Mouse (Mus musculus) neutrophil, adult 5-6 weeks (primary cell): Measurements from ENCODE around the gene Rpl31. TPM values are rescaled to one million over a fixed set of nuclear protein-coding genes. Genes with fewer than 3 reads are reported as not detected.

ENCODE experiments used
- ATAC-seq: fragments of 151-379, 151-347 bp; 2 replicates; pipeline ENCODE4 v1.8.0; 2017; ENCODE audit warnings: mild to moderate bottlenecking, moderate TSS enrichment; ENCODE audit not compliant: insufficient number of reproducible peaks, poor library complexity, low FRiP score, severe bottlenecking; ENCODE audit errors: extremely low read depth
- total RNA-seq: library from RNA; stranded (forward); fragments of 200-1000 nt; gene quantifications from 2 replicates; pipeline ENCODE4 v1.2.3, GENCODE M21; 2017

The Rpl31 gene
- 157 and 163 TPM in 2 replicates for total RNA-seq

- peak; percentile 100 for ATAC-seq
Measured at GRCm38 (mm10) chr1:39367601-39368266, at the start of gene Rpl31. Rpl31 (plus strand) TSS chr1:39367842.

DNA sequence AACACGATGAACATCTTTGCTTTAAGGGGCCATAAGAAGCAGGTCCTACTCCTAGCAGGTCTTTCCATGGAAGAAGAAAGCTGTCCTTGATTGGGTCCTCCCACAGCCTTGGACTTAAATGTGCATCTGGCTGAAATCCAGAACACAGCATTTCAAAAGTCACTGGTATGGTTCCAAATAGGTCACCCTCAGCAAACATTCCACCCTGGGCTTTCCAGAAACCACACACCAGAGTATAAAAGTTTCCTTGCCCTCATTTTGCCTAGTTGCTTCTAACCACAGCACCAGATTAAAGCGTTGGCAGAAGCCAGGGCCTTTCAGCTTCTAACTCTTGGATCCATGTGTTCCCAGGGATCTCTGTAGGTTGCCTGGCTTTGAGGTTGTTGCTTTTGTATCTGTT, 49.7 kb upstream of the Rpl31 start:
- ATAC-seq = no peak

DNA sequence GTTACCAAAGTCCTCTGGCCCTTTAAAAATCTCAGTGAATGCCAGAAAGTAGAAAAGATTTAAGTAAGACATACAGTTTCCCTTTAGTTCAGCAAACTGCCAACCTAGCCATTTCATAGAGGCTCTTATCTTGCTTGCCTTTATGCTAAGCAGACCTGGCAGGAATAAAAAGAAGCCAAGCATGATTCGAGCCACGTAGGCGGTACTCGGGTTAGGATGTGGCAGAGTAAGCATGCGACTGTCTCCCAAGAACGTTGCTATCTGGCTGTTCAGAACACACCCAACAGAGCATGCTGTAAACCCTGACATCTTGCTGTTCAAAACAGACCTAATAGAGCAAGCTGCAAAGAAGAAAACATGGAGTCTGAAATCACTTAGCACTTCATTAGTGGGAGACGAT, 48.8 kb upstream of the Rpl31 start:
- no peak for ATAC-seq

DNA sequence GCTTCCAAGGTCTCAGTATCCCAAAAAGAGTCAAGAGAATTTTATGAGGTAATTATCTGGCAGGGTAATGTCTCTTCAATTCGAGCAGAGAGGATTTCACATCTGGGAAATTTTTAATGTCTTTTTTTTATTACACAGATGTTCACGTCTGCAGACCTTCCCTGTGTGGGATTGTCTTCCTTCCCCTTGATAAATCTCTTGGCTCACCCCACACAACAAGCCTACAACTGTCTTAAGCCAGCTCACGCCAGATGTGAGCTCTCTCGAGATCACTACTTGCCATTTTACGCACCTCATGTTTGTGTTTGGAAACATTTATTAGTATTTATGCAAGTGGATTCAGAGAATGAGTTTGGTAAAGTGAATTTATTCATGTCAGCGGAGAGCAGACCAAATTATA, 45.7 kb upstream of the Rpl31 start:
- no peak for ATAC-seq

DNA sequence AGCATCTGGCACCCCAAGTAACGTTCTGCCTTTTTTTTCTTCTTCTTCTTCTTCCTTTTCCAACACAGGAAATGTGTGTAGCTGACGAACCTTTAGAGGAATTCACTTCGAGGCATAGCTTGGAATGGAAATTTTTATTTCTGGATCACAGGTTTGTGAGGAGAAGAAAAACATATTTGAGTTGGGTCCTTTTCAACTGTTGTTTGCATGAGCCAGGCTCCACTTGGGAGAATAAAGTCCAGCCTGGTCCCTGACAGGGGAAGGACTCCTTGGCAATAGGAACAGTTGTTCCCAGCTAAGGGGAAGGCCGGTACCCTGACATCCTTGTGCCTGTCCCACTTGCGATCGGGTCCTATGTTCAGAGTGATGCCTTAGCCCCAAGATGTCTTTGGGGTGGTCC, 42.4 kb upstream of the Rpl31 start:
- ATAC-seq = no peak

GRCm38 (mm10) chr1:39327546-39327945, 40.1 kb upstream of the Rpl31 start:
- ATAC-seq = no peak

DNA sequence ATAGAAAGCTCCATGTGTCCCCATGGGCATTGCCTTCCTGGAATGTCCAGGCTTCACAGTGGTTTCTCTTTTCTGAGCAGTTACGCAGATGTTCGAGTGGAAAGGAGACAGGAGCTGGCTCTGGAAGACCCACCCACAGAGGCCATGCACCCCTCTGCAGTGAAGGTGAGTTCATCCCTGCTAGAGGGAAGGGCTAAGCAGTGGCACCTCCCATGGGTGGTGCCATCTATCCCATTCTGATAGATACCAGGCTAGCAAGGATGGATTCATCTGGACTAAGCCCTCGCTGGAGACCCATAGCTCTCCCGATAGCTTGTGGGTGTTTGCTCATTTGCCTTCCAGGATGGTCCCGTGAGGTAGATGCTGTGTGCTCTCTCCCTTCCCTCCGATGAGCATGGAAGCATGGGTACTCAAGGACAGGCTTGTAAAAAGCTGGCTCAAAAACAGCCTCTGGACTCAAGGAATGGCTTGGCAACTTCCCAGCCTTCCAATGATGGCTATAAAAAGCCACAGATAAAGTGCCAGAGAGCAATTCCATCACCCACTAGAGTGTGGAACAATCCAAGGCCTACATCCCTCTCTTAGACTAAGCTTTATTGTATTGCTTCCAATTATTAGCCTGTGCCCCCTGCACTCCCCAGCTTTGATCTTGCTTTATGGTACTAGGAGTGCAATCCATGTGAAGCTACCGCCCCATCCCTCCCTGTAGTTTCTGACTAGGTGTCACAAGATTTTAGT, 36.6 kb upstream of the Rpl31 start:
- ATAC-seq = no peak

- no peak for ATAC-seq
Measured at GRCm38 (mm10) chr1:39332456-39332855, 35.2 kb upstream of the Rpl31 start.

DNA sequence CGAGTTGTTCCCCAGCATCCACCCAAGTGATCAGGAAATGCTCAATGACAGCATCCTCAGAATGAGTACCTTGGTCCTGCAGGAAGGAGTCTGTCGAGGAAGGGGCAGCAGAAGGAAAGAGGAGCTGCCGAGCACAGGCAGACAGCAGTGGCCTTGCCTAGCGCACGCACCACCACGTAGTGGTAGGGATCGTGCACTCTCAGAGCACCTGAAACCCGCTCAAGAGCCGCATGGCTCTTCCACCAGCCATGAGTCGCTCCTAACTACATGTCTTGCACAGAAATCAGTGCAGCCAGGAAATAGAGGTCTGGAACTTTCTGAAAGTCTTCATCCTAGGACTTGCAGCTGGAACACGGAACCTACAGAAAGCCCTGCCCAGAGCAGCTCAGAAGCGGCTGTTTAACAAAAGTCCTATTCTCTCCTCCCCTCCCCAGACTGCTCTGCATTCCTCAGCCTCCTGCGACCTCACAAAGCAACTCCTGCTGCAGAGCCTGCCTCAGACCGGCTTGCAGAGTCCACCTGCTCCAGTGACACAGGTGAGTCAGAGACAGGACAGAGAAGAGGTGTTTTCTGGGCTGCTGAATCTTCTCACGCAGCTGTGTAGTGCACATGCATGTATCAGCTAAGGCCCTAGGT, 32.0 kb upstream of the Rpl31 start:
- no peak for ATAC-seq

GRCm38 (mm10) chr1:39336788-39337187, 30.9 kb upstream of the Rpl31 start:
- ATAC-seq = no peak

GRCm38 (mm10) chr1:39338831-39339230, 28.8 kb upstream of the Rpl31 start:
- ATAC-seq = no peak

DNA sequence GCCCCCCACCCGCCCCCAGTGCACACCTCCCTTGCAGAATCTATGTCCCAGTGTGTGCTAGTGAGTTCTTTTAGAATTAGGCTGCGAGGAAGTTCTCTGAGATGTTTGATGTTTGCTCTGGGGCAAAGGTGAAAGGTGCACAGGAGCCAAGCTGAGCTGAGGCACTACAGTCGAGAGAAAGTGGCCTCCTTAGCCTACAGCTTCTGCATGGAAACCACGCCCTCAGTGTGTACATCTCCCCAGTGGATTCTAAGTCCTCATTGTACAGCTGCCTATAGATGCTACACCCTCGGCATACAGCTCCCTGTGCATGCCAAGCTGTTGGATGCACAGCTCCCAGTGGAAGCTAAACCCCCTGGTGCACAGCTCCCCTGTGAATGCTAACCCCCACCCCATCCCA, 28.2 kb upstream of the Rpl31 start:
- ATAC-seq = no peak

- ATAC-seq = no peak
Measured at GRCm38 (mm10) chr1:39340156-39340555, 27.5 kb upstream of the Rpl31 start.

DNA sequence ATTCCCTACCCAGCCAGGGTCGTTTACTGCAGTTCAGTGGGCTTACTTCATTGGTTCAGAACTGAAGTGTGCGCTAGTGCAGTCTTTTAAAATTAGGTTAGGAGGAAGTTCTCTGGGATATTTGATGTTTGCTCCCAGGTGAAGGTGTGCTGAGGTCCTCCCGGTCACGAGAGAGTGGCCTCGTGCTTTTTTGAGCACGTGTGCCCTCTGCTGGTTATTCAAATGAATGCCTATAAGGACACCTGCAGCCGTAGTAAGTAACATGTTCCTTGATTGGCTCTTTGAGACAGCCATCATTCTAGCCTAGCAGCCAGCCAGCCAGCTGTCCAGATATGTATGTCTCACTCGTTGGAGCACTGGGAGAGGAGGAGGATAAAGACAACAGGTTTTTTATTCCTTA, 27.0 kb upstream of the Rpl31 start:
- ATAC-seq = 0 out of 2 replicates have a peak, but pooled peaks have one; percentile 40

GRCm38 (mm10) chr1:39341807-39342206, 25.8 kb upstream of the Rpl31 start:
- ATAC-seq = no peak

DNA sequence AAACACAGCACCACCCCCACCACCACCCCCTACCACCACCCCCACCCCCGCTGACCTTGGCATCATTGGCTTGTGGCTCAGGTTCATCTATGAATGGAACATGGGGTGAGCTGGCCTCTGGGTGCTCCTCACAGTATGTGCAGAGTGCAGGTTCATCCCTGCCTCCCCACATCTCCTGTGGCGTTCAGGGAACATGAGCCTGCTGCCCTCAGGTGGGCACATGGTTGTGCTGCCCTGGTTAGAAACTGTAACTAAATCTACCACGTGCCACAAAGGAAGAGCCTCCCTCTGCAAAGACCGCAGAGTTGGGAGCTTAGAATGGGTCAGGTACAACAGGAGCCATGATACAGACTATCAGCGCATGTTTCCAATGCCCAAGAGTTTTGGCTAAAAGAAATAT, 24.4 kb upstream of the Rpl31 start:
- no peak for ATAC-seq

- ATAC-seq = no peak
Measured at GRCm38 (mm10) chr1:39344981-39345600, 22.6 kb upstream of the Rpl31 start.

- ATAC-seq = no peak
Measured at GRCm38 (mm10) chr1:39349001-39349400, 18.6 kb upstream of the Rpl31 start.

DNA sequence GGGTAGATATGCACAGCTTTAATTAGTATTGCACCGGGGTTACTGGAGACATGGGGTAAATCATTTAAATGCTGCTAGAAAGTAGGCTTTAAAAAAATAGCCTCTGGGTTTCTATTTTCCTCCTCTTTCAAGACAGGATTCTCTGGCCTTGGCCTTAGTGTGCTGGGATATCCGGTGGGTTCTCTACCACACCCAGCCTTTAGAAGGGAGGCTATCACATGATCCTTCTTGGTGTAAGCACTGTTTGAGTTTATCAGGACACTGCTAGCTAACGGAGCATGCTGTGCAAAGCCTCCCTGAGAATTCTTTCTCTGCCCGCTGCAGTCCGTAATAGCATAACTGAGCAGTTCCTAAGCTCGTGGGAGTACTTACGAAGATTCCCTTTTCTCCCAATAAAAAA, 18.2 kb upstream of the Rpl31 start:
- no peak for ATAC-seq
